Mouse (Mus musculus): ENCODE data around the gene Neu4.

GRCm38 (mm10) chr1:94046544-94046943 lies 26.3 kb downstream of the Neu4 start:
- no peak for TF ChIP-seq CTCF (IDR thresholded peaks at IDR 0.05; ENCODE audit: borderline replicate concordance, insufficient read depth, low read length)
- no peak for TF ChIP-seq POLR2A (IDR thresholded peaks at IDR 0.05; ENCODE audit: low read depth, low read length)
